Mouse (Mus musculus): ENCODE results near the gene Tagln.

Tagln gene

DNA sequence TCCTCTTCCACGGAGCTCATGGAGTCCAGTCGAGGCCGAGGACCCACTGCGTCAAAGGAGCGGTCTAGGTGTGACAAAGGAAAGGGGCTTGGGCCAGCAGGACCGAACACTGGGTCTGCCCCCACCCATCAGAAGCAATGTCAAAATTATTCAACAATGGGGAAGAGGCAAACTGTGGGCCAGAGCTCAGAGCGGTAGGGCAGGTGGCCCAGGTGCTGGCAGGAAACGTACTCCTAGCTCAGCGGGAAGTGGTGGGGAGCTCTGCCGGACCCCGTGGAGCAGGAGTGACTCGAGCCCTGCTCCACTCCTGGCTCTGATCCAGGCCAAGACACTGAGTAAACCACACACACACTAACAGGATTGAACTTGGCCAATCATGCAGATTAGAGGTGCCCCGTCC lies 9.9 kb upstream of the Tagln start:
- no peak for DNase-seq (ENCODE audit: low spot score)

DNA sequence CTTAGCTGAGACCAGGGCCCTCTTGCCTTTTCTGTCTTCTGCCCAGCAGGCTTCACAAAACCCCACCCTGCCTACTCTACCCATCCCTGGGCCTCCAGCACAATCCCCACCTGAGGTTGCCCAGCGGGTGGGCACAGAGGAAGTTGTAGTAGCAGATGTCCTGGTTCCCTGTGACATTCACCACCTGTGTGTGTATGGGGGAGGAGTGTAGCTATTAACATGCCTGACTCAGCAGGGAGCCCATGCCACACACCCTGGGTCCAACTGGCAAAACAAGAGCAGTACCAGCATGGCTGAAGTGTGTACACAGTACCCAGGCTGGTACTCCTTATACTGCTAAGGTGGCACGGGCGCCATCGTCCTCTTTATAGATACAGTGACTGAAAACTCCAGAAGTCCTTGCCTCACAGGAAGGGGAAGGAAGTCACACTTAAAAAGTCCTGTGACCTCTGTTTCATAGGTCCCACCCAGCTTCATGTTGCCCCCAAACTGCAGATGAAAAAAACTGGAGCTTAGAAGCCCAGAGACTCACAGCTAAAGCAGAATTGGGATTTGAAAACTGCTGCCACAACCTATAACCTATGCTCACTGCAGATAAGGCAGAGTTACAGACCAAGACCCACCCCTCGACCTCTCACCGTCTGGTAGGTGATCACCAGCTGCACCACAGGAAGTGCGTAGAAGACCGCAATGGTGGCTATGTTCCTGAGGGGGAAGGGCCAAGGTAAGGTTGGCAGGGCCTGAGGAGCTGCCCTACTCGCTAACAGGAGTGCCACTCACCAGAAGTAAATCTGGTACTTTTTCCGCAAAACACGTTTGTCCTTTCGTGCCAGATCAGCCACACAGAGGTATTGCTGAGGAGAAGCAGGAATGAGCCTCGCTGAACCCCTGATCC lies 8.9 kb upstream of the Tagln start:
- DNase-seq (ENCODE audit: low spot score) = no peak

DNA sequence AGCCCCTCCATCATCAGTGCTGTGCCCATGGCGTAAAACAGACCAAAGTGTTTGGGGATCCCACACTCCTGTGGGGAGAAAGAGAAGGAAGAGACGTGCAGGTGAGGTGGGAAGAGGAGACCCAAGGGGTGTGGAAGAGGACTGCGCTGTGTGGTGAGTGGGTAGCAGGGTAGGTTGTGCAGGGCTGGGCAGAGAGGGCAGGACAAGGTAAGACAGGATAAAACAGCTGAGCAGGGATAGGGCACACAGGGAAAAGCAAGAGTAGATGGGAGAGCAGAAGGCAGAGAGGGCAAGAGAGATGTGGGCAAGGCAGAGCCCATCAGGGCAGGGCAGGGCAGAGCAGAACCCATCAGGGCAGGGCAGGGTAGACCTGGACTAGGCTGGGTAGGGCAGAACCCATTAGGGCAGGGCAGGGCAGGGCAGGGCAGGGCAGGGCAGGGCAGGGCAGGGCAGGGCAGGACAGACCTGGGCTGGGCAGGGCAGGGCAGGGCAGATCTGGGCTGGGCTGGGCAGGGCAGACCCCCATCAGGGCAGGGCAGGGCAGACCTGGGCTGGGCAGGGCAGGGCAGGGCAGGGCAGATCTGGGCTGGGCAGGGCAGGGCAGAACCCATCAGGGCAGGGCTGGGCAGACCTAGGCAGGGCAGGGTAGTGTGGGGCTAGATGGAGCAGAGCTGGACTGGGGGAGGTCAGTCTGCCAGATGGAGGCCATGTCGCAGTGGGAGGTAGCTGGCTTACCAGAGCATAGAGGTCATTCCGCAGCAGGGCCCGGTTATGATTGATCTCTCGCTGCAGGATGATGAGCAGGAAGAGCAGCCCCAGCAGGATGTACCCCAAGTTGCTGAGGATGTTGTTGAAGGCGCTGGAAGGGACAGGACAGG lies 8.0 kb upstream of the Tagln start:
- no peak for DNase-seq (ENCODE audit: low spot score)

GRCm38 (mm10) chr9:45942916-45943315 lies 7.1 kb upstream of the Tagln start:
- no peak for DNase-seq (ENCODE audit: low spot score)

GRCm38 (mm10) chr9:45942464-45942863 lies 6.6 kb upstream of the Tagln start:
- DNase-seq (ENCODE audit: low spot score) = no peak

- DNase-seq (ENCODE audit: low spot score) = no peak
These were observed 5.6 kb upstream of the Tagln start for GRCm38 (mm10) chr9:45941329-45941888.

DNA sequence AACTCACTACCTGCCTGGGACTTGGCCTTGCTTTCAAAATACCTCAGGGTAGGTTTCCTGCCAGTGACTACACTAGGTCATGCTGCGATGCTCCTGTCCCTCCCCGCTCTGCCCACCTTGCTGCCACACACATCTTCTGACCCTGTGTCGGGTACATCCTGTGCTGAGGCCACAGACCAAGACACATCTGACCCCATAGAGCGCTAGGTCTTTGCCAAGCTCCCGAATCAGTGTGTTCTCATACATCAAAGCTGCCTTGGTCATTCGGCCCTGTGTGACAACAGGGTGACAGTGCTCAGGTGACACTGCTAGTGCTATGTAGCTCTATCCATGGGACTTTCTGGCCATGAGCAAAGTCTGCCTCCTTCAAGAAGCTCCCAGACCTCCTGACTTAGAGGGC lies 3.9 kb upstream of the Tagln start:
- DNase-seq (ENCODE audit: low spot score) = no peak

GRCm38 (mm10) chr9:45938952-45939637 lies 3.2 kb upstream of the Tagln start:
- no peak for DNase-seq (ENCODE audit: low spot score)

DNA sequence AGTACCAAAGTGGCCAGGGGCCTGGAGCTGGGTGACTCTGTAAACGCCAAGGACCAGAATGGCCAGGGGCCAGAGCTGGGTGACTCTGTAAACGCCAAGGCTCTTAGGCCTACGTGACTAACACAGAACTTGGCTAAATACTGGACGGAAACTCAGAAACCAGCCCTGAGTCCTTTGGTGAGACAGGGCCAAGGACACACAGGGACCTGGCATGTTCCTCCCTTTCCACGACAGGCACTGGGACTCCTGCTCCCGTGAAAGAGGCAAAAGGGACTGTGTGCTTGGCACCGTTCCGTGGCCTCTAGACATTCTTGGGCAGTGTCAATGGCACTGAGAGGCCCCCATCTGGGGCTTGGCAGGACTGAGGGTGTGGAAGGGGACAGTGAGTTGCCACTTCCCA lies 2.2 kb upstream of the Tagln start:
- no peak for DNase-seq (ENCODE audit: low spot score)

DNA sequence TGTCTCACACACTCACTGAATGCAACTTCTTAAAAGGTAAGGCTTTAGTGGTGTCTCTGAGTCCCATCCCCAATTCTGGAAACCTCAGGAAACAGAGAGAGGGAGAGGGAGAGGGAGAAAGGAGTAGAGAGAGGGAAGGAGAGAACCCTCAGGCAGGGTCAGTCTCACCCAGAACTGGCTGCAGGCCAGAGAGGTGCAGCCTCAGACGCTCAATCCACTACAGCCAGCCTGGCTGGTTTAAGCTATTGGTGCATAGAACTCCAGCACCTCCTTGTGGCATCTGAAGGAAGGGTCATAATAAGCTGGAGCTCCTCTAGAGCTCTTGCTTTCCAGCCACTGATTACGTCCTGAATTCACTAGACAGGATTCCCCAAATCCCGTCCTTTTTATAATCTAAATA lies 1.0 kb upstream of the Tagln start:
- DNase-seq (ENCODE audit: low spot score) = peak; percentile 66

DNA sequence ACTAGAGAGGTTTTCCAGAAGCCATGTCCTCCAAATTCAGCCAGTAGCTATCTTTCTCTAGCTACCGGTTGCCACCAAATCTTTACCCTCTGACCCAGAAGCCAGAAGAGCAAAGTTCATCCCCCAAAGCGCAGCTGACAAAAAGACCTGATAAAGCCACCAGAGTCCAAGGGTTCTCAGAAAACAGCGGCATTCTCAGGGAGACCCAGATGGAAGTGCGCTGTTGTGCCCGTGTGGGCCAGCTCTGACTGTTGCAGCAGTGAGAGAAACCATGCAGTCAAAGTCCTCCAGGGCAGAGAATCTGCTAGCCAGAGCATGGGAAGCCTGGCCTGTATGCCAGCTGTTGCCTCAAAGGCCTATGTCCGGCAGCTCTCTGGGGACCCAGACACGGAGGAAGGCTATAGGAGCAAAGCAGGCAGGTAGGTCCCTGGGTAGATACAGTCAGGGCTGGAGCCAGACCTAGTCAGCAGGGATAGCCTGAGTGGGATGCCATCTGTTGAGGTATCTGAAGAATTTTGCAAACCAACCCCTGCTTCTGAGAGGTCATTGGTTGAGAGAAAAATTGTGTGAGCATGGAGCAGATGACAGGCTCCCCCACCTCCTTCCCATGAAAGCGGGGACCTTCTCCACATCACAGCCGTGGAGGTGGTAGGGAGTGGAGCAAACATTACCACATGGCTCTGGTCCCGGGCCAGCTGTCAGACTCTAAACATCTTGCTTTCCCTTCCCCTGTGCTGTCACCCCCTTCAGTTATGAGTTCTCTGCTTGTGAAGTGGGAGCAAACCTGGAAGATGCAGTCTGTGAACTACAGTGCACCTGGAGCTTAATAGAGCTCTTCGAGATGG lies 3.1 kb downstream of the Tagln start:
- DNase-seq (ENCODE audit: low spot score) = peak; percentile 6

- DNase-seq (ENCODE audit: low spot score) = peak; percentile 10
These were observed 3.9 kb downstream of the Tagln start for GRCm38 (mm10) chr9:45931958-45932357.

GRCm38 (mm10) chr9:45929285-45929684 lies 6.6 kb downstream of the Tagln start:
- no peak for DNase-seq (ENCODE audit: low spot score)

GRCm38 (mm10) chr9:45919895-45920294 lies 16.0 kb downstream of the Tagln start:
- DNase-seq (ENCODE audit: low spot score) = no peak

- peak; percentile 52 for DNase-seq (ENCODE audit: low spot score)
These were observed 18.6 kb downstream of the Tagln start for GRCm38 (mm10) chr9:45917041-45917934.

GRCm38 (mm10) chr9:45915659-45916058 lies 20.2 kb downstream of the Tagln start:
- DNase-seq (ENCODE audit: low spot score) = no peak

- DNase-seq (ENCODE audit: low spot score) = peak; percentile 66
These were observed 24.2 kb downstream of the Tagln start for GRCm38 (mm10) chr9:45911673-45912072.

GRCm38 (mm10) chr9:45910995-45911394 lies 24.9 kb downstream of the Tagln start:
- no peak for DNase-seq (ENCODE audit: low spot score)

DNA sequence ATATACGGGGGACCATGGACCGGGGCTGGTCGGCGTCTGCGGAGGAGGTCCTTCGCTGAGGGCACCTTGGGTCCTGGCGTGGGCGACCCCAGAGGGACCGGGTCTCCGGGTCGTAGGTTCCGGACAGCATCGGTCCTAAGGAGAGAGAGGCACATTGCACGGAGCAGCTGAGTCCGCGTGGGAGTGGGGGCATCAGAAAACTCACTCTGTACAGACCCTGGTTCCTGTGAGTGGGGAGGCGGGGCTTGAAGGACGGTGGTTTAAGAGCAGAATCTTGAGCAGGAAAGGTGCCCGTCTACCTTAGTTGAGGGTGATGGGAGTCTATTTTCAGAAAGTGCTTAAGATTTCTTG lies 28.8 kb downstream of the Tagln start:
- no peak for DNase-seq (ENCODE audit: low spot score)

Measured in ovary, postnatal 36 days (tissue).